Mouse (Mus musculus) splenic B cell, adult 2 months (primary cell): Measurements from ENCODE around the gene Rtl9.

Experiments
- DNase-seq: peaks from one replicate; pipeline ENCODE4 v3.0.0-alpha.2; 2011; ENCODE audit warnings: low read depth, low spot score
- H3K27me3 ChIP-seq: 2 replicates; pipeline ENCODE4 v1.6.1; 2012; ENCODE audit warnings: mild to moderate bottlenecking, low read length, moderate library complexity, mixed read lengths; ENCODE audit not compliant: control insufficient read depth, poor library complexity, insufficient read depth, severe bottlenecking
- H3K36me3 ChIP-seq: 2 replicates; pipeline ENCODE4 v1.6.1; 2012; ENCODE audit warnings: mild to moderate bottlenecking, low read length, moderate library complexity, mixed read lengths; ENCODE audit not compliant: control insufficient read depth, poor library complexity, insufficient read depth, severe bottlenecking

Rtl9 gene

DNA sequence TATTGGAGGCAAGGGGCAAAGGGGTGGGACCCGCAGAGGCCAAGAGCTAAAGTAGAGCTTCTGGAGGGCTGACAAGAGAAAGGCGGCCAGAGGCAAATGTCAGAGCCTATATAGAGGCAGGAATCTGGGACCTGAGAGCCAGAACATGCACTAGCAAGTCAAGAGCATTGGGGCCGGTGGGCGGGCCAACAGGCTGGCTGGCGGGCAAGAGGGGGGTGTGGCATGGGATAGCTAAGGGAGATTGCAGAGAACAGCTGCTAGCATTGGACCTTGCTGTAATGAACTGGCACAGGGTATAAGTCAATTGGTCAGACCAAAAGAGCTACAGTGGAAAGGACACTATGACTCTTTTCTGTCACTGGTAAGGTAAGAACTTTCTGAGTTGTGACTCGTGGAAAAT is 1.8 kb upstream of the Rtl9 start:
- Histone ChIP-seq H3K36me3 (no peaks in the 10 kb centered on the region), H3K27me3 (no peaks in the 10 kb centered on the region)
- no peak for DNase-seq

DNA sequence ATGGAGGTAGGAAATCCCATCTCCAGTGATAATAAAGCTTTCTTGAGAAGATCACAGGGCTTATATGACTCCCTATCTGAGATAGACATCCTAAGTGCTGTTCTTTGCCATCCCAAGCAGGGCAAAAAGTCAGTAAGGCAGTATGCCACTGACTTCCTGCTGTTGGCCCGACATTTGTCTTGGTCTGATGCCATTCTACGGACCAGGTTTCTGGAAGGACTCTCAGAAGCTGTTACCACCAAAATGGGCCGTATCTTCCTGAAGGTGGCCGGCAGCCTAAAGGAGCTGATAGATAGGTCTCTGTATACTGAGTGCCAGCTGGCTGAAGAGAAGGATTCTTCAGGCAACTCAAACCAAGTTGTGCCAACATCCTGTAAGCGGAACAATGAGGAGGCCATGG is 3.8 kb downstream of the Rtl9 start:
- no peaks in the 10 kb centered on the region for H3K36me3 ChIP-seq
- no peak for DNase-seq
- no peaks in the 10 kb centered on the region for H3K27me3 ChIP-seq

DNA sequence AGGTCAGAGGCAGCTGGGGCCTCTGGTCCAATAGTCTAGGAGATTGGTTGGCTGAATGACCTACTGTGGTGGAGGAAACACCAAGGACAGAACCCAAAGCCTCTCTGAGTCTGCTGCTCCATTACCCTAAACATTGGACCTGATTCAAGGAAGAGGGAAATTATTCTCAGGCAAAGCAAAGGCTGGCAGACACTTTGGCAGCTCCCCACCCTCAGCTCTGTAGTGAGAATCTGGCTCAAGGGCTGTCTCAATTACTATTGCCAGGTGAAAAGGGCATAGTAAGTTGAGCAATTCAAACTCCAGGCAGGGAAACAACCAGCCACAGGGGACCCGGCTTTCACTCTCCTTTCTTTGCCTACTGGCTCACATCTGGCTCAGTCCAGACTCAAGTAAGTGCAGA is 6.5 kb downstream of the Rtl9 start:
- Histone ChIP-seq H3K36me3 (no peaks in the 10 kb centered on the region), H3K27me3 (no peaks in the 10 kb centered on the region)
- no peak for DNase-seq

DNA sequence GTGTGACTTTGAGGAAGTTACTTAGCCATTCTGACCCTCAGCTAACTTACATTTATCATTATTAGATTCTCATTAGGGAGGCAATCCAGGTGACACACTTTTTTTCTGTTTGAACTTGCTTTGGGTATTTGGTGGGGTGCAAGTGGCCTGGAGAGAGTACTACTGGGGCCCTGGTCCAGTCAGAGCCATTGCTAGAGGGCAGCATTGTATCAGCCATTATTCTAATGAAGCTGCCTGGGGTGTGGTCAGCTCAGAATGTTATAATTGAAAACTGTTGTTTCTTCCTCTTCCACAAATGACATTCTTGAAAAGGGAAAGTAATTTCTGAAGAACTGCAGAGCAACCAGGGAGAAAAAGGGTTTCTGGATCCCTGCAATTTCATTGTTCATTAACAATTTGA is 13.2 kb downstream of the Rtl9 start:
- no peak for DNase-seq
- Histone ChIP-seq H3K27me3 (no peaks in the 10 kb centered on the region), H3K36me3 (no peaks in the 10 kb centered on the region)
